Mouse (Mus musculus) kidney, postnatal 10 days (tissue): ENCODE measurements around the gene Rbm25.
A peak's percentile ranks its signal among the peaks of the same experiment; 100 is the strongest.

Experiments
- DNase-seq: peaks from one replicate; pipeline ENCODE4 v3.0.0; 2021; ENCODE audit warnings: mixed read lengths

Rbm25 gene

DNA sequence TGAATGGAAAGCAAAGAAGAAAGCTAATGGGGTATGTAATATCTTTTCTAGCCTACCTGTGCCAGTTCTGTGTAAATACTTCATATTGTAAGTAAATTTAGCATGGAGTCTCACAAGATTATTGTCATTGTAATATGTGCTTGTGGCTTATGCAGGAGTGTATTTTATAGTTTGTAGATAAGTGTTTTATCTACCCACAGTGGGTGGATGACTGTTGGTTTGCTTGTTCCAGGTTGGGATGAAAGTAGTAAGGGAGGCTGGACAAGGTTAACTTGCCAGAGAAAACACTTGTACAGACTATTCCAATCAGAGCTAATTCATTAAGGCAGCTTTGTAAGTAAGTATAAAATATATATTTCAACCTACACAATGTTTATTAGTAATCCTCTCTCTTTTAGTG, 20.4 kb downstream of the Rbm25 start:
- DNase-seq = no peak

- DNase-seq = no peak
Measured at GRCm38 (mm10) chr12:83685466-83685865, 54.4 kb downstream of the Rbm25 start.

- peak; percentile 29 for DNase-seq
Measured at GRCm38 (mm10) chr12:83686575-83687350, 55.7 kb downstream of the Rbm25 start.

GRCm38 (mm10) chr12:83687934-83688315, 56.9 kb downstream of the Rbm25 start, which contains the start of gene Psen1:
Psen1 (plus strand) TSS chr12:83688152.
- peak; percentile 96 for DNase-seq

DNA sequence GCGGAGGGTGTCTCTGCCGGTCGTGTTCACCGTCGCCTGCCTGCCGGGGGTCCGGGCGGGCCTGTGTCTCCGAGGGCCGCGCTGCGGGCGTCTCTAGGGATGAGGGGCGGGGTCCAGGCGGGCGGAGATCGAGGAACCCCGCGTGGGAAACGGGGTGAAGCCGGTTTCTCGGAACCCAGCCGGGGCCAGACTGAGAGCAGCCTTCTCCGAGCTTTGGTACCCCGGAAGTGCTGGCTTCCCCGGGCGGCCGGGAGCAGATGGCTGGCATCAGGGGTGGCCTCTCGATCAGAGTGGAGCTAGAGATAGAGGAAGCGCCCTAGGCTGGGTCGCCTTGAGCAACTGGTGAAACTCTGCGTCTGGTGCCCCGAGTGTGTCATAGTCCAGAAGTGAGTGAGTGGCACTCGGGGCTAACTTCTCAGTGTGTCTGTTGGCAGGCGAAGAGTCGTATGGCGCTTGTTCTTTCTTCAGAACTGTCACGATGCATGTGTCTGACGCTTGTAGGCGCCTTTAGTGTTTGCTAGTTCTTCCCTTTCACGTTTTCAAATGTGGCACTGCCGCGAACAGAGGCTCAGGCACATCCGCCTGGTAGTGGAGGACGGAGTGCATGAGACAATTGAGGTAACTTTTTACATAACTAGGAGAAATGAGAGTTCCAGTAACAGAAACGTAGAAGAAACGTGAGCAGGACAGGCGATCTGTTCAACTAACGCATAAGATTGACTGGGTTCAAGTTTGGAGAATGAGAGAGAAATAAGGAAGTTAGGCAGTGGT, 57.5 kb downstream of the Rbm25 start:
- DNase-seq = no peak

DNA sequence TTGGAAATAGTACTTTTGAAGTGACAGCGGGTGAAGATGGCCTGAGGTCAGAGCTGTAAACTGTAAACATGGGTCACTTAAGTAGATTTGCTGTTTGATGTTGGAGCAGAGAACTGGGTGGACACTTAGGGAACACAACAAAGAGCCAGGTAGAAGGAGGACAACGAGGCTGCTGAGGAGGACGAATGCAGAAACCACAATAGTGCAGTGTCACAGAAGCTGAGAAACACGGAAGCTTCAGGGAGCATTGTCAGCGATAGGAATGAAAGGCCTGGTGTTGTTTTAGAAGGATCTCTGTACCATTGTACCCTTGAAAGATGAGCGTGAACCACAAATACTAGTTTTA, 58.0 kb downstream of the Rbm25 start:
- no peak for DNase-seq

GRCm38 (mm10) chr12:83694011-83694410, 63.0 kb downstream of the Rbm25 start:
- DNase-seq = no peak

DNA sequence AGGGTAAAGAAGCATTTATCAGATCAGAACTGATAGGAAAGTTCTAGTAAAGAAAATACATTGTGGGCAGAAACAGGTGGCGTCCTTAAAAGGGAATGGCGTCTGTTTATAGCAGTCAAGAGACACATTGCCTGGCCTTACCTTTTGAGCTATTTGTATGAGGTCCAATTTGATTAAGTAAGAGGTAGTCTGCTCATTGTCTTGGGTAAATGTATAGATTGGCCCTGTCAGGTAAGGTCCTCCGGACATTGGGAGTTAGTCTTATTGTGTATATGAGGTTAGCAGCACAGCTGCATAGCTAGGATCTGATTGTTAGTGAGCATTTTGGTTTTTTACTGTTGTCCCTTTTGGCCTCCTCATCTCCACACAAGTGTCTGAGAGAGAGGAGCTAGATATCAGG, 63.6 kb downstream of the Rbm25 start:
- DNase-seq = no peak

DNA sequence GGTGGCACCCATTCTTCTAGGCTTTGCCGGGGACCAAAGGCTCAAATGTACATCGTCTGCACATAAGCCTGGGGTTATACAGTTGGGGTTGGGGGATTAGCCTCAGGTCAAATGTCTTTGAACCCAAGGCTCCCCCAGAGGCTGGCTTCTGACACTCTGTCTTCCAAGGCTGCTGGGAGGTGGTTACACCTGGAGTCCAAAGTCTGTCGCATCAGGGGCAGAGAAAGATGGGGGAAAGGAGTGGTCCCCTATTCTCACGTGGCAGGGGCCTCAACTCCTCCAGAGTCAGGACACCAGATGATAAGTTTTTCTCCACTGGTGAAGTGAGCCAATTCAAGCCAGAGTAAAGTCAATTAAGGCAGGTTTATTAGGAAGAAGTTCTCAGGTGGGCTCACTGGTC, 67.6 kb downstream of the Rbm25 start:
- DNase-seq = no peak

DNA sequence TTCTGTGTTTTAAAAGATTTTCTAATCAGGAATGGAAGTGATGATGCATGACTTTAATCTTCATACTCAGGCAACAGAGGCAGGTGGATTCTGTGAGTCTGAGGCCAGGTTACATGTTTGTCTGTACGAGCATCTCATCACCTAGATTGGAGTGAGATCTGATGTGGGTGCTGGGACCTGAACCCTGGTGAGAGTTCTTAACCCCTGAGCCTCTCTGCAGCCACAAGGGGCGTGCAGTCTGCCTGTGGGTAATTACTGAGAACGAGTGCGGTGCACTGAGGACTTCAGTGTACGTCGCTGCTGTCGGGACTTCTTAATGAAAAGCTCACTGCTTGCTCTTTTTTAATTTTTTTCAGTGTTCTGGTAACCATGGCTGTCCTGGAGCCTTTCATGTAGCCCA, 70.6 kb downstream of the Rbm25 start:
- no peak for DNase-seq

DNA sequence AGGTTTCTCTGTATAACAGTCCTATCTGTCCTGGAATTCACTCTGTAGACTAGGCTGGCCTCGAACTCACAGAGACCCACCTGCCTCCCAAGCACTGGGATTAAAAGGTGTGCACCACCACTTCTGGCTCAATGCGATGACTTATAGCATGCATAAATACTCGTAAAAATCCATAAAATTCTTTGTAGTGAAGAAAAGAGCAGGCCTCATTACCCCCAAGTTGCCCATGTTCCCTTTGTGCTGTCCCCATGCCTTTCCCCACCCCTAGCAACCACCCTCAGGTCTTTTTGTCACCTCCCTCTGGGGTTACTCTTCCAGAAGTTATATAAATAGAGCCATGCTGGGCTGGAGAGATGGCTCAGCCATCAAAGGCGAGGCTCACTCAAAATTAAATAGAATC, 71.8 kb downstream of the Rbm25 start:
- no peak for DNase-seq

DNA sequence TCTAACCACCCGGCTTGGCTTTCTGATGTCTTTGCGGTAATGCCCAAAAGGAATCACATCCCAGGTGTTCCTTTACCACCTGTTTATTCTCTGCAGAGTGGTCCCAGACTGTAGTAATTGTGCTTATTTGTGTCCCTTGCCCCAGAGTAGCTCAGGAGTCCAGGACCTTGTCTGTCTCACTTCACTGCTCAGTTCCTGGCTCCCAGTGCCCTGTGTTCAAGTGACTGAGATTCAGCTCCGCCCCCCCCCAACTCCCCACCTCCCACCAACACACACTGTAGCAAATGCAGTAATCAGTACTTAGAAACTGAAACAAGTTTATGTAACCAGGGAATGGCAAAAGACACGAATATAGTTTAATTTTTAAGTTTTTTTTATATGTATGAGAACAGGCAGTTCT, 75.9 kb downstream of the Rbm25 start:
- DNase-seq = no peak

- no peak for DNase-seq
Measured at GRCm38 (mm10) chr12:83708160-83709092, 77.4 kb downstream of the Rbm25 start.

GRCm38 (mm10) chr12:83709934-83710333, 78.9 kb downstream of the Rbm25 start:
- DNase-seq = no peak

DNA sequence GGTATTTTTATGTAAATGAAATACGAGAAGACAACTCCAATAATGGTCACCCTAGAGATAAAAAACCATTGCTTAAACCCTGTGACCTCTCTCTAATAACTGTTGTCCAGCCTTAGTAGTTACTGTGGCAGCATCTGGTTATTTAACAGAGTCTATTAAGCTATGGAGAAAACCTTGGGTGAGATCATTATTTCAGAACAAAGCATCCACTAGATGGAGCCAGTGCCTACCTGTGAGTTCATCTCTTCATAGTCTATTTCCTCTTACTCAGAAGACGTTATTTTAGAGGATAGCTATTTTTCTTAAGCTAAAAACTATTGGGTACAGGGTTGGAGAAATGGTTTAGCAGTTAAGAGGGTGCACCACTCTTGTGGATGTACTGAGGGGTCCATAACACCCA, 82.7 kb downstream of the Rbm25 start:
- peak; percentile 67 for DNase-seq

DNA sequence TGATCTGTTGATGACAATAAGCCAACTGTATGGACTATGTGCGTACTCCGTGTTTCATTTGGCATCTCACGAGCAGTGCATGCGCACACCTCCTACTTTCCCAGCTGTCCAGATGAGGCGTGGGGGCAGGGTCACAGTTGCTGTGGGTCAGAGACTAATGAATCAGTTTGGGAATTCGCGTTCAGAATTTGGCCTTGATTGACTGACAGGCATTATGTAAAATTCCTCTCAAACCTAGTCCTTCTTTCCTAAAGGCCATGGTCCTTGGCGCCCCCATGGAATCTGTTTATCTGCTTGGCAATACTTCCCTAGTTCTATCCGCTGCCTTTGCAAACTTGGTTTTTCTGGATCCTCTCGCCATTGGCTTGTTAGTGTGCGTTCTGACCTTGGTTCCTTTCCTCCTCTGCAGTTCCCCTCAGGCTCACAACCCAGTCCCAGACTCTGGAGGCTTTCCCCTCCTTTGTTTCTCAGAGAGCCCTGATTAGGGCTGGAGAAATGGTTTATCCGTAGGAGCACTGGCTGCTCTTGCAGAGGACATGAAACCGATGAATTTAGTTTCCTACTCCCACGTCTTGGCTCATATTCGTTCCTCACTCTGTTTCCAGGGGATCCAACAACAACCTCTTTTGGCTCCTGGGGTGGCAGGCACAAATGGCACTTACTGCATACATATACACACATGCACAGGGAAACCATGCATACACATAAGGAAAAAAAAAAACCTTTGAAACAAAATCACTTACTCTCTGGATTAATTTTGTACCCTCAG, 85.6 kb downstream of the Rbm25 start:
- DNase-seq = no peak

DNA sequence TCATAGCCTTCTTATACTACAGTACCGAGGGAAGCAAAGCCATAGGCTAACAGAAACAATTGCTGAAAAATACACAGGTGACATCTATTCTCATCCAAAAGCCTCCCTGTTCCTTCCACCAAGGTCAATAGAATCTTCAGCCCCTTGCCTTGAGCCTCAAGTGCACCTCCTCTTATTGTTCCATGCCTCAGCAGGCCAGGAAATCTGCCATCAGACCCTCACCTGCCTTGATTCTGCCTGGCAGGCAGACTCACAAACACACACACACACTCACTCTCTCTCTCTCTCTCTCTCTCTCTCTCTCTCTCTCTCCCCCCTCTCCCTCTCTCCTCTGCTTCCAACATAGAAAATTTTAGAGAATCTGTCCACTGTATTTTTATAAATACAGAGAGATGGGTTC, 88.4 kb downstream of the Rbm25 start:
- DNase-seq = no peak

DNA sequence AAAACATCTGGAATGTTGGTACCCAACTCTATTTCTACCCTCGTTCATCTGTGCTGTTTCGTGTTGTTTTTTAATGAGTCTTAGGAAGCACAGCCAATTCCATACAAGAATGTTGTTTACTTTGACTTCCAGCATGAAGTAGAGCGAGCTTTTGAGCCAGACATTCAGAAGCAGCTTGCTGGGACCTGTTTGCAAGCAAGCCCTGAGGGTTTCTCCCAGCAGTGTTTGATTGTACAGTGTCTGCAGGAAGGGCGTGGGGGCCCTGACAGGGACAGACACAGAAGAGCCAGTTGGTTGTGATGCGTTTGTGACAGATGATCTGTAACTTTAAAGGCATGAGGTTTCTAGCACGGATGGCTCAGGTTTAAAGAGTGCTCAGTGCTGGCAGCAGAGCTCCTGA, 90.2 kb downstream of the Rbm25 start:
- DNase-seq = peak; percentile 21

GRCm38 (mm10) chr12:83723037-83723436, 92.0 kb downstream of the Rbm25 start:
- DNase-seq = no peak

GRCm38 (mm10) chr12:83726510-83727308, 95.7 kb downstream of the Rbm25 start:
- peak; percentile 21 for DNase-seq

DNA sequence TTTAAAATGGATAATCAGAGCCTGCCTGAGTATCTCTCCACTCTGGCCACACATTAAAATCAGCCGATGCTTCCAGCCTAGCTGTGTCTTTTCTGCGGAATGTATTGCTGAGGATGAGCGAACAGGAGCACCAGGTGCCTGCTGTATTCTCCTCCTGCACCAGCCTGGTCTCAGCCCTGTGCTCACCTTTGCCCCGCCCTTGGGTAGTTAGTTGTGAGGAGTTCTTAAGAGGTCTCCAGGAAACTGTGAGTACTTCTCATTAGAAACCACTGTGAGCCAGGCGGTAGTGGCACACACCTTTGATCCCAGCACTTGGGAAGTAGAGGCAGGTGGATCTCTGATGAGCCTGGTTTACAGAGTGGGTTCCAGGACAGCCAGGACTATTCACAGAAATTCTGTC, 101.2 kb downstream of the Rbm25 start:
- no peak for DNase-seq
